Mouse (Mus musculus): ENCODE measurements around the gene Fcgrt. TPM values are rescaled to one million over a fixed set of nuclear protein-coding genes. Genes with fewer than 3 reads are reported as not detected.

Gene Fcgrt
- total and polyA plus RNA-seq, 3 experiments, result 0.27 to 1.7 TPM; not detected in 1

- peak; percentile 100 for DNase-seq (ENCODE audit: low read depth, low spot score)
- Histone ChIP-seq H3K36me3 (ENCODE audit: control insufficient read depth in 1 of 2, insufficient read depth in 2 of 2, low read length in 2 of 2) (peaks cover 0 to 5% of the 10 kb centered on the region in 2 experiments; a peak in 2 of 4 replicates), H3K27me3 (ENCODE audit: control insufficient read depth in 1 of 2, insufficient read depth in 2 of 2, low read length in 2 of 2) (no peaks in the 10 kb centered on the region), H3K9ac (ENCODE audit: control insufficient read depth, low read depth, low read length, poor library complexity, severe bottlenecking) (peak overlapping the region; percentile 77), H3K4me3 (ENCODE audit: control insufficient read depth in 1 of 2, insufficient read depth in 1 of 2, low read depth in 2 of 2, low read length in 2 of 2) (peak overlapping the region; percentile 52 to 81), H3K9me3 (replicated peaks; ENCODE audit: insufficient read depth, low read length) (no peaks in the 10 kb centered on the region), H3K4me1 (ENCODE audit: control insufficient read depth in 1 of 2, insufficient read depth in 2 of 2, low read length in 2 of 2) (peaks cover 3 to 15% of the 10 kb centered on the region in 2 experiments; a peak in 3 of 4 replicates), H3K79me2 (ENCODE audit: control insufficient read depth, insufficient read depth, low read length, poor library complexity) (peaks cover 25% of the 10 kb centered on the region), H3K27ac (ENCODE audit: control insufficient read depth, low read depth, low read length) (peak overlapping the region; percentile 84)
- TF ChIP-seq JUND (IDR thresholded peaks at IDR 0.05; ENCODE audit: low read depth, low read length) (no peak), USF1 (IDR thresholded peaks at IDR 0.05; ENCODE audit: low read depth, low read length) (peak; percentile 48; the same call in 1 of the 2 replicates), POLR2AphosphoS2 (IDR thresholded peaks at IDR 0.05; ENCODE audit: low read length) (peak; percentile 97), NRF1 (IDR thresholded peaks at IDR 0.05; ENCODE audit: insufficient read depth, low read depth, low read length, poor library complexity, severe bottlenecking) (0 out of 2 replicates have a peak, but pooled peaks have one; percentile 42), CHD2 (IDR thresholded peaks at IDR 0.05; ENCODE audit: low read length) (peak; percentile 70; the same call in 1 of the 2 replicates), GABPA (IDR thresholded peaks at IDR 0.05; ENCODE audit: low read depth, low read length) (no peak), MAZ (IDR thresholded peaks at IDR 0.05; ENCODE audit: low read depth, low read length) (peak; percentile 94), MXI1 (IDR thresholded peaks at IDR 0.05; ENCODE audit: low read depth, low read length) (no peak; the same call in none of the 2 replicates), NELFE (IDR thresholded peaks at IDR 0.05; ENCODE audit: low read depth, low read length) (peak; percentile 94), ETS1 (IDR thresholded peaks at IDR 0.05; ENCODE audit: low read depth, low read length) (no peak), MAFK (IDR thresholded peaks at IDR 0.05; ENCODE audit: borderline replicate concordance, low read depth, low read length) (no peak), EP300 (IDR thresholded peaks at IDR 0.05; ENCODE audit: low read depth in 1 of 2, low read length in 2 of 2) (0 out of 4 replicates have a peak, but pooled peaks of 1 of the 2 experiments have one; percentile 26), E2F4 (IDR thresholded peaks at IDR 0.05; ENCODE audit: borderline replicate concordance, low read depth, low read length) (0 out of 2 replicates have a peak, but pooled peaks have one; percentile 71), MYB (IDR thresholded peaks at IDR 0.05; ENCODE audit: low read depth, low read length) (no peak), SIN3A (IDR thresholded peaks at IDR 0.05; ENCODE audit: low read length) (peak; percentile 75), ZNF384 (IDR thresholded peaks at IDR 0.05; ENCODE audit: low read depth, low read length) (peak; percentile 68), ZC3H11A (IDR thresholded peaks at IDR 0.05; ENCODE audit: low read depth, low read length) (no peak), USF2 (IDR thresholded peaks at IDR 0.05; ENCODE audit: borderline replicate concordance in 1 of 2, insufficient read depth in 1 of 2, low read depth in 1 of 2, low read length in 2 of 2) (no peak), TBP (IDR thresholded peaks at IDR 0.05; ENCODE audit: low read depth, low read length) (peak; percentile 93), ELF1 (IDR thresholded peaks at IDR 0.05; ENCODE audit: low read depth, low read length) (peak; percentile 88), MAX (IDR thresholded peaks at IDR 0.05; ENCODE audit: low read length) (peak; percentile 66; the same call in 1 of the 2 replicates), ZMIZ1 (IDR thresholded peaks at IDR 0.05; ENCODE audit: low read depth, low read length) (peak; percentile 95), MYC (IDR thresholded peaks at IDR 0.05; ENCODE audit: low read depth, low read length) (peak; percentile 14; the same call in 1 of the 2 replicates), TCF12 (IDR thresholded peaks at IDR 0.05; ENCODE audit: low read depth, low read length) (peak; percentile 84), POLR2A (IDR thresholded peaks at IDR 0.05; ENCODE audit: control insufficient read depth in 1 of 2, insufficient read depth in 1 of 2, low read depth in 1 of 2, low read length in 2 of 2, poor library complexity in 1 of 2) (peak; percentile 63 to 96; a peak in 3 of 4 replicates), HCFC1 (IDR thresholded peaks at IDR 0.05; ENCODE audit: low read depth, low read length) (peak; percentile 81), BHLHE40 (IDR thresholded peaks at IDR 0.05; ENCODE audit: borderline replicate concordance, low read depth, low read length) (no peak)
Observed at GRCm38 (mm10) chr7:45053931-45054510, 49.6 kb downstream of the Fcgrt start.
